Mouse (Mus musculus): ENCODE data around the gene 1700020N01Rik. TPM values are rescaled to one million over a fixed set of nuclear protein-coding genes. Genes with fewer than 3 reads are reported as not detected.

The 1700020N01Rik gene
- polyA plus RNA-seq, 1 experiment from 2014 or later: 0.36 TPM

- no peak for TF ChIP-seq CTCF (IDR thresholded peaks at IDR 0.05; ENCODE audit: low read depth)
- H3K27me3 ChIP-seq (ENCODE audit: insufficient read depth, low read length): no peaks in the 10 kb centered on the region
- 75% methylated on average over 4 of the region's 4 CpGs for WGBS
- no peak overlapping the region for H3K27ac ChIP-seq
- no peaks in the 10 kb centered on the region for H3K9me3 ChIP-seq (replicated peaks; ENCODE audit: low read length)
- DNase-seq (ENCODE audit: low spot score): no peak
- H3K36me3 ChIP-seq (ENCODE audit: insufficient read depth, low read length): no peaks in the 10 kb centered on the region
- no peak for ATAC-seq (replicated peaks; ENCODE audit: low FRiP score, low read depth)
- no peak overlapping the region for H3K4me3 ChIP-seq (replicated peaks; ENCODE audit: low read depth, low read length)
- no peak overlapping the region for H3K9ac ChIP-seq (ENCODE audit: low read depth, low read length)
- no peaks in the 10 kb centered on the region for H3K4me1 ChIP-seq (replicated peaks; ENCODE audit: insufficient read depth, low read length)
- no peak overlapping the region for H3K4me2 ChIP-seq (ENCODE audit: low read length)
Measured at GRCm38 (mm10) chr10:21588007-21588852, 4.7 kb upstream of the 1700020N01Rik start.

GRCm38 (mm10) chr10:21600931-21601330 is 8.0 kb downstream of the 1700020N01Rik start:
- H3K9me3 ChIP-seq (replicated peaks; ENCODE audit: low read length): no peaks in the 10 kb centered on the region
- H3K4me2 ChIP-seq (ENCODE audit: low read length): no peak overlapping the region
- H3K36me3 ChIP-seq (ENCODE audit: insufficient read depth, low read length): no peaks in the 10 kb centered on the region
- TF ChIP-seq CTCF (IDR thresholded peaks at IDR 0.05; ENCODE audit: low read depth): peak; percentile 82
- no peak overlapping the region for H3K4me3 ChIP-seq (replicated peaks; ENCODE audit: low read depth, low read length)
- ATAC-seq (replicated peaks; ENCODE audit: low FRiP score, low read depth): no peak
- no peak overlapping the region for H3K27ac ChIP-seq
- peak; percentile 63 for DNase-seq (ENCODE audit: low spot score)
- H3K9ac ChIP-seq (ENCODE audit: low read depth, low read length): no peak overlapping the region
- 43% methylated on average over 5 of the region's 5 CpGs for WGBS
- 0 out of 2 replicates have a peak, but pooled peaks cover 5% of the 10 kb centered on the region for H3K4me1 ChIP-seq (replicated peaks; ENCODE audit: insufficient read depth, low read length)
- no peaks in the 10 kb centered on the region for H3K27me3 ChIP-seq (ENCODE audit: insufficient read depth, low read length)

GRCm38 (mm10) chr10:21604476-21604875 is 11.5 kb downstream of the 1700020N01Rik start:
- no peak overlapping the region for H3K27ac ChIP-seq
- H3K4me3 ChIP-seq (replicated peaks; ENCODE audit: low read depth, low read length): no peak overlapping the region
- H3K36me3 ChIP-seq (ENCODE audit: insufficient read depth, low read length): no peaks in the 10 kb centered on the region
- no peak overlapping the region for H3K9ac ChIP-seq (ENCODE audit: low read depth, low read length)
- DNase-seq (ENCODE audit: low spot score): no peak
- no peaks in the 10 kb centered on the region for H3K9me3 ChIP-seq (replicated peaks; ENCODE audit: low read length)
- H3K27me3 ChIP-seq (ENCODE audit: insufficient read depth, low read length): no peaks in the 10 kb centered on the region
- 67% methylated on average over 8 of the region's 8 CpGs for WGBS
- no peak overlapping the region for H3K4me2 ChIP-seq (ENCODE audit: low read length)
- no peak for TF ChIP-seq CTCF (IDR thresholded peaks at IDR 0.05; ENCODE audit: low read depth)
- H3K4me1 ChIP-seq (replicated peaks; ENCODE audit: insufficient read depth, low read length): 0 out of 2 replicates have a peak, but pooled peaks cover 5% of the 10 kb centered on the region
- ATAC-seq (replicated peaks; ENCODE audit: low FRiP score, low read depth): no peak

GRCm38 (mm10) chr10:21605011-21605571 is 12.1 kb downstream of the 1700020N01Rik start:
- H3K4me2 ChIP-seq (ENCODE audit: low read length): no peak overlapping the region
- DNase-seq (ENCODE audit: low spot score) (peak; percentile 67), ATAC-seq (replicated peaks; ENCODE audit: low FRiP score, low read depth) (peak; percentile 67; the same call in 1 of the 2 replicates)
- H3K9ac ChIP-seq (ENCODE audit: low read depth, low read length): no peak overlapping the region
- 42% methylated on average over 4 of the region's 4 CpGs for WGBS
- no peak overlapping the region for H3K4me3 ChIP-seq (replicated peaks; ENCODE audit: low read depth, low read length)
- H3K9me3 ChIP-seq (replicated peaks; ENCODE audit: low read length): no peaks in the 10 kb centered on the region
- TF ChIP-seq CTCF (IDR thresholded peaks at IDR 0.05; ENCODE audit: low read depth): no peak
- H3K27ac ChIP-seq: peak overlapping the region; percentile 37; the same call in 1 of the 2 replicates
- no peaks in the 10 kb centered on the region for H3K36me3 ChIP-seq (ENCODE audit: insufficient read depth, low read length)
- H3K4me1 ChIP-seq (replicated peaks; ENCODE audit: insufficient read depth, low read length): 0 out of 2 replicates have a peak, but pooled peaks cover 5% of the 10 kb centered on the region
- no peaks in the 10 kb centered on the region for H3K27me3 ChIP-seq (ENCODE audit: insufficient read depth, low read length)

- no peak overlapping the region for H3K9ac ChIP-seq (ENCODE audit: low read depth, low read length)
- H3K36me3 ChIP-seq (ENCODE audit: insufficient read depth, low read length): no peaks in the 10 kb centered on the region
- H3K27ac ChIP-seq: no peak overlapping the region; the same call in 1 of the 2 replicates
- no peak for ATAC-seq (replicated peaks; ENCODE audit: low FRiP score, low read depth)
- no peak overlapping the region for H3K4me2 ChIP-seq (ENCODE audit: low read length)
- no peak overlapping the region for H3K4me3 ChIP-seq (replicated peaks; ENCODE audit: low read depth, low read length)
- no peaks in the 10 kb centered on the region for H3K27me3 ChIP-seq (ENCODE audit: insufficient read depth, low read length)
- no peak for DNase-seq (ENCODE audit: low spot score)
- 73% methylated on average over 5 of the region's 5 CpGs for WGBS
- no peak for TF ChIP-seq CTCF (IDR thresholded peaks at IDR 0.05; ENCODE audit: low read depth)
- 0 out of 2 replicates have a peak, but pooled peaks cover 5% of the 10 kb centered on the region for H3K4me1 ChIP-seq (replicated peaks; ENCODE audit: insufficient read depth, low read length)
- H3K9me3 ChIP-seq (replicated peaks; ENCODE audit: low read length): no peaks in the 10 kb centered on the region
Measured at GRCm38 (mm10) chr10:21605601-21606000, 12.7 kb downstream of the 1700020N01Rik start.

GRCm38 (mm10) chr10:21606931-21607330 is 14.0 kb downstream of the 1700020N01Rik start:
- H3K9me3 ChIP-seq (replicated peaks; ENCODE audit: low read length): no peaks in the 10 kb centered on the region
- H3K4me1 ChIP-seq (replicated peaks; ENCODE audit: insufficient read depth, low read length): 0 out of 2 replicates have a peak, but pooled peaks cover 5% of the 10 kb centered on the region
- WGBS: 47% methylated on average over 5 of the region's 5 CpGs
- no peak overlapping the region for H3K27ac ChIP-seq
- DNase-seq (ENCODE audit: low spot score): peak; percentile 22
- TF ChIP-seq CTCF (IDR thresholded peaks at IDR 0.05; ENCODE audit: low read depth): no peak
- no peak overlapping the region for H3K4me3 ChIP-seq (replicated peaks; ENCODE audit: low read depth, low read length)
- no peaks in the 10 kb centered on the region for H3K27me3 ChIP-seq (ENCODE audit: insufficient read depth, low read length)
- no peak for ATAC-seq (replicated peaks; ENCODE audit: low FRiP score, low read depth)
- no peaks in the 10 kb centered on the region for H3K36me3 ChIP-seq (ENCODE audit: insufficient read depth, low read length)
- H3K4me2 ChIP-seq (ENCODE audit: low read length): no peak overlapping the region
- H3K9ac ChIP-seq (ENCODE audit: low read depth, low read length): no peak overlapping the region

All from kidney, postnatal 0 days (tissue).